ENCODE assay signal across 21 mouse cellular contexts in genomic region chr12:116473761-116474160, GRCm38 (mm10). TPM values are rescaled to one million over a fixed set of nuclear protein-coding genes. Genes with fewer than 3 reads are reported as not detected.
"Had no signal": no experiment of that assay in that cellular context is flagged by ENCODE, and none has a peak within 500 bp of the region (broad histone marks: within the 10 kb centered on the region; RNA-seq: fewer than 3 reads in every experiment).

No protein-coding gene starts in this region.

- H3K4me2 ChIP-seq: liver, embryonic 15.5 days; lung, embryonic 15.5 days; midbrain, embryonic 13.5 days; midbrain, embryonic 15.5 days; neural tube, embryonic 13.5 days; neural tube, embryonic 15.5 days; stomach, embryonic 15.5 days had no signal

- H3K9me3 ChIP-seq: liver, embryonic 15.5 days; lung, embryonic 15.5 days; midbrain, embryonic 10.5 days; midbrain, embryonic 13.5 days; midbrain, embryonic 15.5 days; neural tube, embryonic 13.5 days; neural tube, embryonic 15.5 days; stomach, embryonic 15.5 days had no signal

- H3K27ac ChIP-seq: liver, embryonic 15.5 days; lung, embryonic 15.5 days; macrophage; midbrain, embryonic 10.5 days; midbrain, embryonic 13.5 days; midbrain, embryonic 15.5 days; neural tube, embryonic 13.5 days; neural tube, embryonic 15.5 days; stomach, embryonic 15.5 days had no signal

- H3K9ac ChIP-seq: liver, embryonic 15.5 days; liver, postnatal 0 days; lung, embryonic 15.5 days; midbrain, embryonic 13.5 days; midbrain, embryonic 15.5 days; neural tube, embryonic 13.5 days; neural tube, embryonic 15.5 days; stomach, embryonic 15.5 days had no signal

- H3K36me3 ChIP-seq: liver, embryonic 15.5 days; lung, embryonic 15.5 days; midbrain, embryonic 10.5 days; midbrain, embryonic 13.5 days; midbrain, embryonic 15.5 days; neural tube, embryonic 13.5 days; neural tube, embryonic 15.5 days; stomach, embryonic 15.5 days had no signal

- H3K4me1 ChIP-seq: liver, embryonic 15.5 days; lung, embryonic 15.5 days; midbrain, embryonic 10.5 days; midbrain, embryonic 13.5 days; midbrain, embryonic 15.5 days; neural tube, embryonic 13.5 days; neural tube, embryonic 15.5 days; stomach, embryonic 15.5 days had no signal

- H3K4me3 ChIP-seq: liver, embryonic 15.5 days; lung, embryonic 15.5 days; midbrain, embryonic 10.5 days; midbrain, embryonic 13.5 days; midbrain, embryonic 15.5 days; myocyte; neural tube, embryonic 13.5 days; neural tube, embryonic 15.5 days; stomach, embryonic 15.5 days had no signal

- ATAC-seq: liver, postnatal 0 days; lung, postnatal 0 days; midbrain, embryonic 13.5 days; midbrain, embryonic 15.5 days had no signal

- H3K27me3 ChIP-seq: liver, embryonic 15.5 days; lung, embryonic 15.5 days; midbrain, embryonic 13.5 days; midbrain, embryonic 15.5 days; neural tube, embryonic 13.5 days; neural tube, embryonic 15.5 days; stomach, embryonic 15.5 days had no signal

- DNase-seq: liver, postnatal 0 days; lung, adult 2 months; lung, postnatal 14 days; lung, postnatal 36 days; right cerebral cortex, postnatal 14 days; thymus, adult 2 months; thymus, postnatal 25 days; thymus, postnatal 4 days had no signal

RNA-seq across cellular contexts. Expression of gene Ptprn2, which starts 11.8 kb away (rescaled TPM):
- total RNA-seq: megakaryocyte progenitor cell, adult 5-6 weeks; megakaryocyte-erythroid progenitor cell, adult 5-6 weeks had no signal
